Mouse (Mus musculus) ovary, postnatal 36 days (tissue): ENCODE results near the gene Vmn1r72.
A peak's percentile ranks its signal among the peaks of the same experiment; 100 is the strongest.
"Not testable (repeated sequence)": the region's sequence is repeated elsewhere in the genome, so short reads cannot be mapped to it uniquely, and the experiment has no call there.

Source experiments
- DNase-seq: peaks from one replicate; pipeline ENCODE4 v3.0.0; 2022; ENCODE audit warnings: low spot score, mixed read lengths

Gene Vmn1r72

DNA sequence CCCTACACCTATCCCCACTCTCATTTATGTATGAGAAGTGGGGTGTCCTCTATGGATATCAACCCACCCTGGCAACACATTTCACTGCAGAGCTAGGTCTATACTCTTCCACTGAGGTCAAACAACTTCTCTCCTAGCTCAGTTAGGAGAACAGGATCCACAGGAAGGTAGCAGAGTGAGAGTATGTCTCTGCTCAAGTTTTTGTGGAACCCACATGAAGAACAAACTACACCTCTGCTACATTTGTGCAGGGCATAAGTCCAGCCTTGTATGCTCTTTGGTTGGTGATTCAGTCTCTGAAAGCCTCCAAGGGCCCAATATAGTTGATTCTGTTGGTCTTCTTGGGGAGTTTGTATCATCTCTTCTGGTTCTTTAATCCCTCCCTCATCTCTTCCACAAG lies at the start of gene Vmn1r72:
Gene Vmn1r72 (minus strand): TSS at position 101 of the 400 bp plus-strand sequence.
- not testable (repeated sequence) for DNase-seq

DNA sequence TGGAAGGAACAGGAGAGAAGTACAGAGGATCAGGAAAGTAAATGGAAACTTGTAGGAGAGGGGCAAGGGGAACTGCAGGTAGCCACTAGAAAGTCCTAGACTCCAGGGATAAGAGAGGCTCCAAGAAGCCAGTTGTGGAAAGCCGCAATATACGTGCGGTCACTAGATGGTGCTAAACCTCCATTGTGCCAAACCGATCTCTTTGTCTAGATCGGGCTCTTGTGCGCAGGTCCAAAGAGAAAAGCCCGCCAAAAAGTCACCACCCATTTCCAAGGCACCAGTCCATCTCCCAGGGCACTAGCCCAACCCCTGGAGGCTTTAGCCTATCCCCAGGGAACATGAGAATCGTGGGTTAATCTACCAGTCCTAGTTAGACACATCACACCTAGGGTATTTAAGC lies 62.9 kb downstream of the Vmn1r72 start:
- DNase-seq, result peak; percentile 5
